Mouse (Mus musculus): Measurements from ENCODE around the gene Arl14. TPM values are rescaled to one million over a fixed set of nuclear protein-coding genes. Genes with fewer than 3 reads are reported as not detected.

Gene Arl14
- polyA plus RNA-seq, 1 experiment from 2014 or later: not detected

GRCm38 (mm10) chr3:69234525-69234924, 12.3 kb downstream of the Arl14 start:
- in situ Hi-C loops (cut with MboI; ENCODE audit: low pct_unique_long_range_greater_than_20kb): loop anchor here (10.0 kb wide), 1 partner anchor 660 kb away; no protein-coding TSS in a partner anchor
- H3K27me3 ChIP-seq: peaks cover 1% of the 10 kb centered on the region
- TF ChIP-seq CTCF (IDR thresholded peaks at IDR 0.05): no peak
- ATAC-seq (no peak), DNase-seq (ENCODE audit: low read depth, low spot score) (no peak)
- POLR2A ChIA-PET: interaction anchor here (1.2 kb wide), 1 partner anchor 12 kb away, joined by 3 read pairs; the partner anchor contains the start of gene Arl14
- CTCF ChIA-PET: interaction anchor here (0.8 kb wide), 1 partner anchor 28 kb away, joined by 4 read pairs; no protein-coding TSS in a partner anchor

- ChIA-PET CTCF (no interaction called here), POLR2A (no interaction called here)
- in situ Hi-C loops (cut with MboI; ENCODE audit: low pct_unique_long_range_greater_than_20kb): loop anchor here (10.0 kb wide), 1 partner anchor 659 kb away; no protein-coding TSS in a partner anchor
- ATAC-seq (no peak), DNase-seq (ENCODE audit: low read depth, low spot score) (no peak)
- peaks cover 14% of the 10 kb centered on the region for H3K27me3 ChIP-seq
- no peak for TF ChIP-seq CTCF (IDR thresholded peaks at IDR 0.05)
Measured at GRCm38 (mm10) chr3:69235806-69236205, 13.6 kb downstream of the Arl14 start.

GRCm38 (mm10) chr3:69236491-69236890, 14.3 kb downstream of the Arl14 start:
- CTCF ChIA-PET: no interaction called here
- no peak for ATAC-seq

GRCm38 (mm10) chr3:69238141-69238851, 16.1 kb downstream of the Arl14 start:
- ChIA-PET CTCF (interaction anchor here (0.7 to 2.6 kb wide), 14 partner anchors 8 to 470 kb away, joined by 3 to 24 read pairs (median 4); partner anchors contain the start of gene Arl14), POLR2A (interaction anchor here (0.5 to 1.0 kb wide), 3 partner anchors 16 to 490 kb away, joined by 3 to 4 read pairs (median 3); no protein-coding TSS in a partner anchor)
- DNase-seq (ENCODE audit: low read depth, low spot score) (no peak), ATAC-seq (no peak)
- in situ Hi-C loops (cut with MboI; ENCODE audit: low pct_unique_long_range_greater_than_20kb): loop anchor here (10.0 kb wide), 1 partner anchor 657 kb away; no protein-coding TSS in a partner anchor
- H3K27me3 ChIP-seq: peaks cover 18% of the 10 kb centered on the region
- peak; percentile 71 for TF ChIP-seq CTCF (IDR thresholded peaks at IDR 0.05)

More at GRCm38 (mm10) chr3:69236491-69236890, 14.3 kb downstream of the Arl14 start:
- POLR2A ChIA-PET: no interaction called here
- in situ Hi-C loops (cut with MboI; ENCODE audit: low pct_unique_long_range_greater_than_20kb): loop anchor here (10.0 kb wide), 1 partner anchor 658 kb away; no protein-coding TSS in a partner anchor
- H3K27me3 ChIP-seq: peaks cover 18% of the 10 kb centered on the region
- DNase-seq (ENCODE audit: low read depth, low spot score): no peak
- TF ChIP-seq CTCF (IDR thresholded peaks at IDR 0.05): no peak

GRCm38 (mm10) chr3:69239246-69239645, 17.0 kb downstream of the Arl14 start:
- ChIA-PET POLR2A (interaction anchor here (0.6 to 1.0 kb wide), 2 partner anchors 15 to 32 kb away, joined by 3 to 4 read pairs; no protein-coding TSS in a partner anchor), CTCF (interaction anchor here (0.7 to 2.6 kb wide), 12 partner anchors 9 to 469 kb away, joined by 3 to 24 read pairs (median 4); no protein-coding TSS in a partner anchor)
- DNase-seq (ENCODE audit: low read depth, low spot score): no peak
- peaks cover 18% of the 10 kb centered on the region for H3K27me3 ChIP-seq
- no peak for ATAC-seq
- no peak for TF ChIP-seq CTCF (IDR thresholded peaks at IDR 0.05)
- in situ Hi-C loops (cut with MboI; ENCODE audit: low pct_unique_long_range_greater_than_20kb): loop anchor here (10.0 kb wide), 1 partner anchor 656 kb away; no protein-coding TSS in a partner anchor

- ChIA-PET CTCF (interaction anchor here (1.0 kb wide), 2 partner anchors 12 to 28 kb away, joined by 3 read pairs; no protein-coding TSS in a partner anchor), POLR2A (no interaction called here)
- DNase-seq (ENCODE audit: low read depth, low spot score) (no peak), ATAC-seq (peak; percentile 33)
- no peak for TF ChIP-seq CTCF (IDR thresholded peaks at IDR 0.05)
- H3K27me3 ChIP-seq: peaks cover 18% of the 10 kb centered on the region
- in situ Hi-C loops (cut with MboI; ENCODE audit: low pct_unique_long_range_greater_than_20kb): loop anchor here (10.0 kb wide), 1 partner anchor 464 kb away; no protein-coding TSS in a partner anchor
Measured at GRCm38 (mm10) chr3:69241020-69241419, 18.8 kb downstream of the Arl14 start.

- DNase-seq (ENCODE audit: low read depth, low spot score) (no peak), ATAC-seq (peak; percentile 6)
- TF ChIP-seq CTCF (IDR thresholded peaks at IDR 0.05): no peak
- CTCF ChIA-PET: interaction anchor here (0.9 to 2.2 kb wide), 3 partner anchors 12 to 448 kb away, joined by 3 to 12 read pairs (median 3); no protein-coding TSS in a partner anchor
- POLR2A ChIA-PET: interaction anchor here (1.6 kb wide), 1 partner anchor 14 kb away, joined by 4 read pairs; no protein-coding TSS in a partner anchor
- no peaks in the 10 kb centered on the region for H3K27me3 ChIP-seq
- in situ Hi-C loops (cut with MboI; ENCODE audit: low pct_unique_long_range_greater_than_20kb): loop anchor here (5.0 kb wide), 1 partner anchor 234 kb away; no protein-coding TSS in a partner anchor
Measured at GRCm38 (mm10) chr3:69253096-69253866, 31.1 kb downstream of the Arl14 start.

- peak; percentile 49 for ATAC-seq
- DNase-seq (ENCODE audit: low read depth, low spot score): peak; percentile 82
- TF ChIP-seq CTCF (IDR thresholded peaks at IDR 0.05): no peak
- in situ Hi-C loops (cut with MboI; ENCODE audit: low pct_unique_long_range_greater_than_20kb): loop anchor here (5.0 kb wide), 1 partner anchor 233 kb away; no protein-coding TSS in a partner anchor
- ChIA-PET CTCF (interaction anchor here (1.0 to 8.4 kb wide), 4 partner anchors 16 to 230 kb away, joined by 3 to 75 read pairs (median 4); no protein-coding TSS in a partner anchor), POLR2A (interaction anchor here (1.6 kb wide), 1 partner anchor 16 kb away, joined by 4 read pairs; no protein-coding TSS in a partner anchor)
- no peaks in the 10 kb centered on the region for H3K27me3 ChIP-seq
Measured at GRCm38 (mm10) chr3:69254676-69255075, 32.5 kb downstream of the Arl14 start.

- TF ChIP-seq CTCF (IDR thresholded peaks at IDR 0.05): peak; percentile 72
- CTCF ChIA-PET: interaction anchor here (0.6 to 8.4 kb wide), 17 partner anchors 11 to 445 kb away, joined by 3 to 75 read pairs (median 4); no protein-coding TSS in a partner anchor
- H3K27me3 ChIP-seq: no peaks in the 10 kb centered on the region
- DNase-seq (ENCODE audit: low read depth, low spot score) (no peak), ATAC-seq (no peak)
- in situ Hi-C loops (cut with MboI; ENCODE audit: low pct_unique_long_range_greater_than_20kb): no loop called here
- POLR2A ChIA-PET: no interaction called here
Measured at GRCm38 (mm10) chr3:69257049-69257699, 35.0 kb downstream of the Arl14 start.
